Mouse (Mus musculus): ENCODE measurements around the gene Sbk1.

Sbk1 gene

DNA sequence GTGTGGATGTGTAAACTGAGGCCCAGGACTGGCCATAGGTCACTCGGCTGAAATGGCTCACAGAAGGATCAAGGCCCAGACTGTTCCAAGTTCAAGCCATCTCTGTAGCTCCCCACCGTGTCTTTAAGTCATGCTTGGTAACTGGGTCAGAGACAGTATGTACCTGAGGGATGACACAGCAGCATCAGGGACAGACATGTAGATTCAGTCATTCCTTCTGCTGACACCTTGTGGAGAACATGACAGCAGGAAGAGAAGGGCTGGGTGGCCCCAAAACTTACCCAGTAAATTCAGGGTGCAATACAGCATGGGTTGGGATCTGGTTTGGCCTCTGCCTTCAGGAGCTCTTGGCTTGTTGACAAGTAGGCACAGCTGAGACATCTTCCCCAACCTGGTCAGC, 13.9 kb downstream of the Sbk1 start:
- WGBS, result 70% methylated on average over 2 of the region's 2 CpGs

DNA sequence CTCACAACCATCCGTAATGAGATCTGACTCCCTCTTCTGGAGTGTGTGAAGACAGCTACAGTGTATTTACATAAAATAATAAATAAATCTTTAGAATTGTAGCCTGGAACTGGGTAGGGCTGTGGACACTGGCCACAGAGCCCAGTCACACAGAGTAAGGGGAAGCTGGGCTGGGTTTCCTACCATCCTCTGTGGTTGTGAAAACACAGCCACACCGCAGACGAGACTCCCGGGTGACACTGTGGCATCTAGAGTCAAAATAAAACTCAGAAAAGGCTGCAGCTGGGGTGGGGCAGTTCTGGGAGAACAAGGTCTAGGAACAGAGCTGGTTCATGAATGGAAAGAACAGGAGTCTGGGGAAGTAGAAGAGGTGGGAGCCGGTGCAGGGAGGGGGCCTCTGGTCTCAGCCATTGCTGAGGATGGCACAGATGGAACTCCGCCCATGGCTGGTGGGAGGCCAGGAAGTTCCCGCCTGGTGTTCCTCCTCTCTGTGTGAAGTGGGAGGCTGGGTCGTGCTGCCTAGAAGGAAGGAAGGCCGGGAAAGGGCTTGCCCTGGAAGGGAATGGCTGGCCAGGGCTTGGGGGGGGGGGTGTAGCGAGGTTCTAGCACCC, 15.2 kb downstream of the Sbk1 start:
- 18% methylated on average over 9 of the region's 10 CpGs for WGBS

DNA sequence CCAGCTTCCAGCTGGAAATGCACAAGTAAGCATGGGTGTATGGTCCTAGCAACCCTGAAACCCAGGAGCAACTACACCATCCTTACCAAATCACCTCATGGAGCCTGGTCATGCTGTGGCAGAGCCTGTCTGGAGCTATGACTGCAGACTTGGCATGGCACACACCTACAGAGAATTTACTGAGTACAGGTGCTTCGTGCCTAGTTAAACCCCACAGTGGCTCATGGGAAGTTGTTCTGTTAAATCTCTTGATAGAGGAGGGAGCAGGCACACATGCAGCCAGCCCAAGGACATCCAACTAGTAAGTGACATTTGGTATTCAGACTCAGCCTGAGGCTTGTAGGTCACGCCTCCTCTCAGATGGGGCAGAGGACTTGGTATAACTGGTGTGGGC, 15.7 kb downstream of the Sbk1 start:
- WGBS, result 58% methylated on average over 2 of the region's 2 CpGs

DNA sequence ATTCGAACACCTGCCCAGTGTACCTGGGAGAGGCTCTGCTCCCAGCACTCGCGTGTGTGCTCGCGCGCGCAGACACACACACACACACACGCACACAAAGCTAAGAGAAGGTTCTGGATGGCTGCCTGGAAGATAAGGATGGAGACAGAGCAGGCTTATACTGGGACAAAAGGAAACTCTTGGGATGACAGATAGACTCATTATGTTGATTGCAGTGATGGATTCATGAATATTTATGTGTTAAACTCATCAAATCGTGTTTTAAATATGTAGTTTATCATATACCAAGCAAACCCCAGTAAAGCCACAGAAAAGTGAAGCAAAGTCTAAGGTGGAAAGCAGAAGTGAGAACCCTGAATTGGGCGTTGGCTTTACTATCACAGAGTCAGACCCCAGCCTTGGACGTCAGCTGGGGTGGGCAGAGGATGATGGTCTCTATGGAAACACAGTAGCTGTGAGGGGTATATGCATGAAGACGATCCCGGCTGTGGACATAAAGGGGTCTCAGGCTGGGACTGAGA, 16.2 kb downstream of the Sbk1 start:
- WGBS, result 55% methylated on average over 13 of the region's 13 CpGs

DNA sequence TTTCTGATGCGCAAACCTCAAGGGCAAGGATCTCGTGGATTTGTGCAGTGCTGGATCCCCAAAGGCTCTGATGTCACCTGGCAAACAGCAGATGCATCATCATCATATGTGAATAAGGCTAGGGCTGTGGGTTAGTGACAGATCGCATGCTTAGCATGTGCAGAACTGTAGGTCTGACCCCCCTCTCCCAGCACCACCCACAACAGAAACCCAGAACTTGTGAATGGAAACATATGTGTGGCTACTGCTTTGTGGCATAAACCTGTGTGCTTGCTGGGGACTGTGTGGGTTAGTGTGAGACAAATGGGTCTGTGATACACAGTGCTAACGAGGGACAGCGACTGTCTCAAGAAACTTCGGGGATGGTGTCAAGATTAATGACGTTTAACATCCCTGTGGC, 17.0 kb downstream of the Sbk1 start:
- 55% methylated on average over 7 of the region's 7 CpGs for WGBS

DNA sequence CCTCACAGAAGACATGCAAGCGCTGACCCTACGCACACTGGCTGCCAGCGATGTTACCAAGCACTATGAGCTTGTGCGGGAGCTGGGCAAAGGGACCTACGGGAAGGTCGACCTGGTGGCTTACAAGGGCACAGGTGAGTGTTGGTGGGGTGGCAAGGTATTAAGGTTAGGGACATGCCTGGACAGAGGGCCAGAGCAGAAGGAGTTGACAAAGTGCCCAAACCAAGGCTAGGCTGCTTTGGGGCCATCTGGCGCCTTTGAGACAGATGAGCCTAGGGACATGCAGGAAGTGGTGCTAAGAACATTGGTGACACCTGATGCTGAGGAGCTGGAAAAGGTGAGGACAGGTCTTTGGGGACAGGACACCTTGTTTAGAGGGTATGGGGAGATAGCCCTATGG, 17.5 kb downstream of the Sbk1 start:
- 97% methylated on average over 7 of the region's 7 CpGs for WGBS

DNA sequence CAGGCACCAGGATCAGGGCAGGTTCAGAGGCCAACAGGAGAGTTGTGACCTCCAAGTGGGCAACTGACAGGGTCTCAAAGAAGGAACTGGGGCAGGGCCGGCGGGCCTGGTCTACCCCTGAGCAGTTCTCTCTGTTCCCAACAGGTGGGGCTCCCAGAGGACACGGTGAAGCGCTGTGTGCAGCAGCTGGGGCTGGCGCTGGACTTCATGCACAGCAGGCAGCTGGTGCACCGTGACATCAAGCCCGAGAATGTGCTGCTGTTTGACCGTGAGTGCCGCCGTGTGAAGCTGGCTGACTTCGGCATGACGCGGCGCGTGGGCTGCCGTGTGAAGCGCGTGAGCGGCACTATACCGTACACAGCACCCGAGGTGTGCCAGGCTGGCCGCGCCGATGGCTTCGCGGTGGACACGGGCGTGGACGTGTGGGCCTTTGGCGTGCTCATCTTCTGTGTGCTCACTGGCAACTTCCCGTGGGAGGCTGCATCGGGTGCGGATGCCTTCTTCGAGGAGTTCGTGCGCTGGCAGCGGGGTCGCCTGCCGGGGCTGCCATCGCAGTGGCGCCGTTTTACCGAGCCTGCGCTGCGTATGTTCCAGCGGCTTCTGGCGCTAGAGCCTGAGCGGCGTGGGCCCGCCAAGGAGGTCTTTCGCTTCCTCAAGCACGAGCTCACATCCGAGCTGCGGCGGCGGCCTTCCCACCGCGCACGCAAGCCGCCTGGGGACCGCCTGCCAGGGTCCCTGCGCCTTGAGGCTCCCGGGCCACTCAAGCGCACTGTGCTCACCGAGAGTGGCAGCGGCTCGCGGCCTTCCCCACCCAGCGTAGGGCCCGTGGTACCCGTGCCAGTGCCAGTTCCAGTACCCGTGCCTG, 19.5 kb downstream of the Sbk1 start:
- WGBS, result 89% methylated on average over 72 of the region's 72 CpGs

DNA sequence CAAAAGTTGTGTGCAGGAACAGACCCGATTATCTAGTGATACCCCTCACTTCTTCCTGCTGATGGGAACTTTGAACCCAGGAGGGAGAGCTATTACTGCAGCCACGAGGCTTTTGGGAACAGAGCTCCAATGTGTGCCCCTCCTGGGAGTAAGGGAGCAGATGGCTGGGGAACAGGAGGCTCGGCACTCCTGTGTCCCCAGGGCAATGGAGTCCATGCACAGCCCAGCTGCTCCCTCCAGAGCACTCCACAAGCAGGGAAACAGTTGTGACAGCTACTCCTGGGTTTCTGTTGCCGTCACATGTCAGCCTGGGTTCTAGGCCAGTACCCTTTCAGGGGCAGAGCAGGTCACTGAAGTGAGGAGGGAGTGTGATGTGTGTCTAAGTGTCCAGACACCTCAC, 20.7 kb downstream of the Sbk1 start:
- 75% methylated on average over 4 of the region's 4 CpGs for WGBS

DNA sequence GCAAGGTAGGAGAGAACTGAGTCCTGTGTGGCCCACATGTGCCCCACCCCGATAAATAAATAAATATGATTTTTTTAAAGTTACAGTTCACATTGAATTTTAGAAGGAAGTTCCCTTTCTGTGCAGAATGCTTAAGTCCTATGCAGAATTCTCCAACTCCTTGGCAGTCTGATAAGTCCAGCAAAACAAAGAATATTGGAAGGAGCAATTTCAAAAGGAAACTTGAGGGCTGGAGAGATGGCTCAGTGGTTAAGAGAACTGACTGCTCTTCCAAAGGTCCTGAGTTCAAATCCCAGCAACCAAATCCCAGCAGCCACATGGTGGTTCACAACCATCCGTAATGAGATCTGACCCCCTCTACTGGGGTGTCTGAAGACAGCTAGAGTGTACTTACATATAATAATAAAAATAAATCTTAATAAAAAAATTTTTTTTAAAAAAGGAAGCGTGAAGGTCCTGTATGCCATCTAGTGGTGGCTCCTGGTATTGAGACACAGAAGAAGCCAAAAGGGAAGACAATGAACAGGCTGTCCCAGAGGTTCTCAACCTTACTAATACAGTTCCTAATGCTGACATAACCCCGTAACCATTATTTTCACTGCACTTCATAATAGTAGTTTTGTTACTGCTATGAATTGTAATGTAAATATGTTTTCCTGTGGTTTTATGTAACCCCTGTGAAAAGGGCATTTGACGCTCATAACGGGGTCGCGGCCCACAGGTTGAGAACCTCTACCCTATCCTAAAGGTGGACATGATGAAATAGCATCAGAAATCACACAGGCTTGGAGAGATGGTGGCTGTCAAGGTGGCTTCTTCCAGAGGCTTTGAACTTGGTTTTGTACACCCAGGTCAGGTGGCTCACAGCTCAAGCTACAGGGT, 25.4 kb downstream of the Sbk1 start:
- 63% methylated on average over 8 of the region's 8 CpGs for WGBS

DNA sequence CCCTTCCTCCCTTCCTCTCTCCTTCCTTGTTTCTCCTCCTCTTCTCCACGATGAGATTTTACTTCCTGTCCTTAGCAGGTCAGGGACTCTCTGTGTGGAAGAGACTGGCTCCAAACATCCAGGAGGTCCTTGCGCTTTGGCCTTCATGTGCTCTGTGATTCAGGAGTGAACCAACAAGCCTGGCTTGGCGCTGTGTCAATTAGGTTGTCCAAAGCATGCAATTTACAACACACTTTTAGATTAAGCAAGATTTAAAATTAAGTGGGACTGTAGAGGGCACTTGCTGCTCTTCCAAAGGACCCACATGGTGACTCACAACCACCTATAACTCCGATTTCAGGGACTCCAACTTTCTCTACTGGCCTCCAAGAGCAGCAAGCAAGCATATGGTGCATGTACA, 26.4 kb downstream of the Sbk1 start:
- whole genome bisulfite sequencing, result 75% methylated on average over 4 of the region's 4 CpGs

DNA sequence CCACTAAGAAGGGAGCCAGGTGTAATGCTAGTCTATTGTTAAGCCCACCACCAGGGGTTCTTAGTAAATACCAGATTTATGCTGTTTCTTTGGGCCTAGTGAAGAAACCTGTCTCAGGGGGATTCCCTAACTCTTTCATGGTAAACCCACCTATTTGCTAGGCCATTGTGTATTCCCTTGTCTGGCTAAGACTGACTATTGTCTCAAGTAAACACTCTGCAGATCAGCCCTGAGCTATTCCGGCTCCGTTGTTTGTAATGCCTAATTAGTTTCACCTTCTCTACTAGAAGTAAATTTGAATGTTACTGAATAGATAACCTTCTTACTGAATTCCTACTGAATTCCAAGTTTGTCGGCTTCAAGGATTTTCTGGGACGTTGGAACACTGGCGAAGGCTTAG, 29.4 kb downstream of the Sbk1 start:
- WGBS, result 77% methylated on average over 5 of the region's 5 CpGs

DNA sequence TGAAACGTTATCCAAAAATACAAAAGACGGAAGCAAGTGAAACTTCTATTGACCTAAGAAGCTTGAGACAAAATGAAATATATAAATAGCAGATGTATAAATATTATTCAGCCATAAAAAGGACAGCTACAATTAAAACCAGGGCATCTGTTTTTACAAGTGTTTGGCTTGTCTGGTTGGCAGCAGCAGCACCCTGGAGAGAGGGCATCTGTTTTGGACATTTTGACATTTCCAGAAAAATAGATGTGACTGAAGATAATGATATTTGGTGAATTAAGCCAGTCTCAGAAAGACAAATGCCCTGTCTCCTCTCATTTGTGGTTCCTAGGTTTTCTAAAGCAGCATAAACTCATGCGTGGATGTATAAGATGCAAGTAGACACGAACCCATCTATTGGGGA, 39.4 kb downstream of the Sbk1 start:
- 68% methylated on average over 4 of the region's 4 CpGs for WGBS

DNA sequence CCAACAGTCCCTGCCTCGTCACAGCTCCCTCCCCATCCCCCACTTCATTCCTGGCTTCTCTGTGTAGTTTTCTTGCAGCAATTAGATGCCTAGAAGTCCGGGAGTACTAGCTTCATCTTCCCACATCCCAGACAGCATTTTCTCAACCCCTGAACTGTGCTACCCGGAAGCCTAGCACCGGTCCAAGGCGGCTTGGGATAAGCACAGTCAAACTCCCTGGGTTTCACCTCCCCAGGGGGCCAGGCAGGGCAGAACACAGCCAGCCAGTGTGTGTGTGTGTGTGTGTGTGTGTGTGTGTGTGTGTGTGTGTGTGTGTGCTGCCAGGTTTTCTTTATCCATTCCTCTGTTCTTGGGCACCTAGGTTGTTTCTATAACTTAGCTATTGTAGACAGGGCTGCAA, 40.9 kb downstream of the Sbk1 start:
- WGBS, result 58% methylated on average over 5 of the region's 5 CpGs

DNA sequence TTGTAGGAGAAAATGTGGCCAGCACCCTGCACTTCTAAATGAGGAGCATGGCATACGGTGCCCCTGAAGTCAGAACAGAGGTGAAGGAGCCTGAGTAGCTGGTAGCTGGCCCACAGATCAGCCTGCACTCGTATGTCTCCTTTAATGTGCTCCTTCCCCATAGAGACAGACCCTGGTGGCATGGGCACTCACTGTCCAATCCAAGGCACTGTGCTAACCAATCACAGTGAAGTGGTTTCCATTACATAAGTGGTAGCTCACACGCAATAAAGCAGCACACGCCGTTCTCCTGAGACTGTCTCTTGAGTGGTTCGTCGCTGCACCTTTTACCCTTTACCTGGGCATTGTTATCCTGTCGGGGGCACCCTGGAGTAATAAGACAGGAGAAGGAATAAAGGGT, 41.9 kb downstream of the Sbk1 start:
- WGBS, result 80% methylated on average over 8 of the region's 8 CpGs

DNA sequence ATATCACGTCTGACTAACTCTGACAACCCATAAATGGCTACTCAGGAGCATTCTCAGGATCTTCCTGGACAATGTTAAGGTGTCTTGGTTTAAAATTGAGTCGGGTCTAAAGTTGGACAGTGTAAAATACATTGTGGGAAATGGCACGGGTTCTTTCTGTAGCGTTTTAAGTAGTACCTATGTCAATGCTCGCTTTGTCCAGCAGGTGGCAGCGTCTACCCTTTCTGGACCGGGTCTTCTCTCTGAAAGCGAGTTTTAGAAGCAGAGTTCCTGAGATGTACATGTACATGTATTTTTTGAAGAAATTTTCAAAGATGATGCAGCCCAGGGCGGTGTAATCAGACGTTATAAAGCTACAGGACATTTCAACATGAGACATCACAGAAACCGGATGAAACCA, 51.3 kb downstream of the Sbk1 start:
- 5% methylated on average over 11 of the region's 11 CpGs for WGBS

DNA sequence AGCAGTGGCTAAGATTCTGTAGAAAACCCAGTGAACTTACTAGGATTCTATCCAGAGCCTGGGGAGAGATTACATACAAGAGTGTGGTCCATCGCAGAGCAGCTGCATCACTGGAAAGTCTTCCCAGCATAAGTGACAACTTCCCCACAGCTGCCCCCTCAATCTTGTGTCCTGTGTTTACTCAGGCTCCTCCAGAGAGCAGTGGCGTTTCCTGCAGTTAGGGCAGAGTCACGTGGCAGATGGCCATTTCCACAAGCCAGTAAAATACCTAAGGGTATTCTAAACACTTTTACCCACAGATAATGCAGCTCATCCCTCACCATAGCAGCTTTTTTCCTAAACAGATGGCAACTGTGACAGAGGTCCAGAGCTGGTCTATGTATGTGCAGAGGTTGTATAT, 52.4 kb downstream of the Sbk1 start:
- 47% methylated on average over 3 of the region's 3 CpGs for WGBS

DNA sequence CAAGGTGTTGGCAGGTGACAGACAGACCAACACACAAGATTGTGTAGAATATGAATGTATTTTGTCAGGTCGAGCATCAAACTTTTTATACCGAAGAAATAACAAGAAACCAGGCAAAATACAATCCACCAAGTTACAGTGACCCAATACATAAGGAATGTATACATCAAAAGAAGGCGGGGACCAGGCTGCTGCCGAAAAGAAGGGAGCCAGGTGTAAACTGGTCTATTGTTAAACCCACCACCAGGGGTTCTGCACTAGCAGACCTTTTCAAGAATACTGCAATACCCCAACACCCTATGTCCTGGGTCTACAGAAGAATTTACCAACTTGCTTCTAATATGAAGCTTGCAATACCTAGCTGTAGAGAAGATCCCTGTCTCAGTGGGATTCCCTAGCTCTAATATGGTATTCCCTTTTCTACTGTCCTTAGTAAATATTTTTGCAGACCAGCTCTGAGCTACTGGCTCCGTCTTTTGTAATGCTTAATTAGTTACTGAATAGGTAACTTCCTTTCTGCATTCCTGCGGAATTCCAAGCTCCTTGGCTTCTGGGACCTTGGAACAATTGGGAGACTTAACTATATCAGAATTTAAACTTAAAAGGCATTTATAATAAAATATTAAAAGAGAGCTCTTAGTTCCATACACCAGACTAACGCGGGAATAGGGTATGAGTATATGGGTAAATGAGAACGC, 53.3 kb downstream of the Sbk1 start:
- 23% methylated on average over 9 of the region's 9 CpGs for WGBS

DNA sequence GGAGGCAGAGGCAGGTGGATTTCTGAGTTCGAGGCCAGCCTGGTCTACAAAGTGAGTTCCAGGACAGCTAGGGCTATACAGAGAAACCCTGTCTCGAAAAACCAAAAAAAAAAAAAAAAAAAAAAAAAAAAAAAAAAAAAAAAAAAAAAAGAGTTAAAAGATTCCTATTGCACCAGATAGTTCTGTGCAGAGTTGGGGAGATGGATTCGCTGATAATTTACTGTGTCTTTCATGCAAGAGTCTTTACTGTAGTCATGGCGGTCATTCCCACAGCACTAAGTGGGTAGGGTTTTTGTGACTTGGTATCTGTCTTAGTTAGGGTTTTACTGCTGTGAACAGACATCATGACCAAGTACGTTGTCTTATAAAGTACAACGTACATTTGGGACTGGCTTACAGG, 56.4 kb downstream of the Sbk1 start:
- 87% methylated on average over 5 of the region's 6 CpGs for WGBS

DNA sequence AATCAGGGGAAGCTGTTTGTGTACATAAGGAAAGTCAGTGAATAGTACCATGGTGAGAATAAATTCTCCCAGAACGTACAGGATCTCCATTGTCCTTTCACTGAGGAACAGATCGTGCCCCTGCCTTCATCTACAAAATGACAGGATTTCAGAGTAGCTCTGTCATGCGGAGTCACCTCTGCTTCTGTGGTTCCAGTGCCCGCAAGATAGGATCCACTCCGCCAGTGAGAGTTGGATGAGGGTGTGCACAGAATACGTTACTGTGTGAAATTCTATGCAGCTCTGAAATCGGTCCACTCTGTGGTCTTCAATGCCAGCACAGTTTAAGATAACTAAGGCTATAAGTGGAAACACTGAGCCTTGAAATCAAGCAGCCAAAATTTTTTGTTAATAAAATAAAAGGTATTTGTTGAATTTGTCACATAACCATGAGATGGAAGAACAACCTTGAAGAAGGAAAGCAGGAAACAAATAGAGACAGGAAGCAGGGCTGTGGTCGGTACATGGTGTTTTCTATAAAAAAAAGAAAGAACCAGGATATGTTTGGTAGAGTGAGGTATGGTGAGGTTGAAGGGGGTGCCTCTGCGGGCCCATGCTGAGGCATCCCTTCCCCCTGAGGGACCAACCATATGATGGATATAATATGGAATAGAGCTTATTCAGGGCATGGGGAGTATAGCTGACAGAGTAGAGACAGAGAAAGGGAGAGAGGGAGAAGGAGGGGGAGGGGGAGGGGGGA, 57.7 kb downstream of the Sbk1 start:
- 74% methylated on average over 9 of the region's 9 CpGs for WGBS

DNA sequence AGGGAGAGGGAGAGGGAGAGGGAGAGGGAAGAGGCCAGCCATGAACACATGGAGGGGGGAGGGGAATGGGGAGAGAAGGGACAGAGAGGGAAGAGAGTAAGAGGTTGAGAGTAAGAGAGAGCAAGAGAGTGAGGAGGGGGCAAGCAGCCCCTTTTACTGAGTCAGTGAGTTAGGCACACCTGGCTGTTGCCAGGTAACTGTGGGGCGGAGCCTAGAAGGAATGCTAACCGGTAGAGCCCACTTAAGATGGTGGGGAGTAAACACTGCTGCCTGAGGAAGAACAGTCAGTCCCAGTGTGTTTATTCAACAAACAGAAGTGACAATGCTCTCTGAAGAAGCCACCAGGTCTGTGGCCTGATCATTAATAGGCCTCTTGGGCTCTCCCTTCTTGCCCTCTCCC, 58.3 kb downstream of the Sbk1 start:
- WGBS, result 79% methylated on average over 2 of the region's 2 CpGs

DNA sequence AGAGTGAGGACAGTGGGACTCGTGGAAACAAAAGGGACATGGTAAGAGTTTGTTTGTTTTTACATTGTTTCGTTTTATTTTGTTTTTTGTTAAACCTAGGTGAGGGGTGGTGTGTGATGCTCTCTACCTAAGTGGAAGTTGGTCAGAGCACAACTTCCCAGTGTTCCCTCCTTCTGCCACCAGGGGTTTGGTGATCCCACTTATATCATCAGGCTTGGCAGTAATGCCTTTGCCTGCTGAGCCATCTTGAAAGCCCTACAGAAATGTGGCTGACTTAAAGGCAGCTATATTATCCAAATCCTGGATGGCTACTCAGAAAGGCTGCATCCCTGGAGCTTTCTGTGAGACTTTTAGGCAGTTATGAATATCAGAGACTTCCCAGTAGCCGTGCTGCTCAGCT, 60.3 kb downstream of the Sbk1 start:
- WGBS, result 61% methylated on average over 3 of the region's 3 CpGs
